Mouse (Mus musculus) stomach, embryonic 16.5 days (tissue): ENCODE measurements around the gene Wdr82. TPM values are rescaled to one million over a fixed set of nuclear protein-coding genes. Genes with fewer than 3 reads are reported as not detected.

Experiments used
- ATAC-seq: fragments of 200-750 bp; cut with Nextera tagmentation; 2 replicates; pipeline ENCODE4 v1.8.0; 2017; ENCODE audit warnings: moderate number of reproducible peaks, moderate TSS enrichment; ENCODE audit not compliant: insufficient read depth, low FRiP score
- H3K27ac ChIP-seq: fragments of 300-500 bp; sonication (generic); 2 replicates; pipeline ENCODE4 v1.5.1; 2014; ENCODE audit warnings: low read length
- H3K27me3 ChIP-seq: fragments of 300-500 bp; sonication (generic); 2 replicates; pipeline ENCODE4 v1.6.1; 2014; ENCODE audit warnings: low read length, control low read depth, mixed read lengths; ENCODE audit not compliant: control insufficient read depth, insufficient read depth
- H3K36me3 ChIP-seq: fragments of 300-500 bp; sonication (generic); 2 replicates; pipeline ENCODE4 v1.6.1; 2014; ENCODE audit warnings: low read length; ENCODE audit not compliant: control insufficient read depth, insufficient read depth
- H3K4me1 ChIP-seq: fragments of 300-500 bp; sonication (generic); 2 replicates; pipeline ENCODE4 v1.6.1; 2014; ENCODE audit warnings: low read length, control low read depth, mixed read lengths; ENCODE audit not compliant: control insufficient read depth, insufficient read depth
- H3K4me2 ChIP-seq: fragments of 300-500 bp; sonication (generic); 2 replicates; pipeline ENCODE4 v1.6.1; 2014; ENCODE audit warnings: low read depth, low read length, mixed read lengths
- H3K4me3 ChIP-seq: fragments of 300-500 bp; sonication (generic); replicated peaks from 2 replicates; pipeline ENCODE4 v1.5.1; 2014; ENCODE audit warnings: mild to moderate bottlenecking, low read length
- H3K9ac ChIP-seq: fragments of 300-500 bp; sonication (generic); 2 replicates; pipeline ENCODE4 v1.6.1; 2014; ENCODE audit warnings: low read length
- H3K9me3 ChIP-seq: fragments of 300-500 bp; sonication (generic); replicated peaks from 2 replicates; pipeline ENCODE4 v1.6.1; 2016; ENCODE audit warnings: low read length, control low read depth; ENCODE audit not compliant: control insufficient read depth
- WGBS: fragments of 180-500 bp; shearing (Covaris S2); extraction: QIAGEN DNeasy Blood & Tissue Kit; methylation state at CpG from one replicate; pipeline ENCODE4 v1.1.7; 2014; 5-methylcytosine and 5-hydroxymethylcytosine counted together
- polyA plus RNA-seq: library from polyadenylated mRNA; unstranded; fragments of >200 nt; fragmentation: Nextera tagmentation; extraction: Ambion mirVana; gene quantifications from 2 replicates; pipeline ENCODE4 v1.2.1, GENCODE M21; 2015

Wdr82 gene
- polyA plus RNA-seq, 1 experiment from 2014 or later: 16.1 TPM

GRCm38 (mm10) chr9:106199535-106200272, 29.0 kb downstream of the Wdr82 start, which contains the start of gene Ppm1m:
TSS of gene Ppm1m (minus strand) at chr9:106199746.
- no peak for ATAC-seq
- 51% methylated on average over 18 of the region's 18 CpGs for WGBS
- H3K4me1 ChIP-seq: peaks cover 27% of the 10 kb centered on the region
- H3K36me3 ChIP-seq: no peaks in the 10 kb centered on the region
- H3K27me3 ChIP-seq: no peaks in the 10 kb centered on the region
- H3K9ac ChIP-seq: peak within 1 kb of the TSS; percentile 84
- H3K4me3 ChIP-seq: peak within 1 kb of the TSS; percentile 66
- no peaks in the 10 kb centered on the region for H3K9me3 ChIP-seq
- H3K4me2 ChIP-seq: peak within 1 kb of the TSS; percentile 75
- peak within 1 kb of the TSS; percentile 46 for H3K27ac ChIP-seq

GRCm38 (mm10) chr9:106201895-106202294, 31.2 kb downstream of the Wdr82 start:
- Histone ChIP-seq H3K27ac (no peak overlapping the region), H3K4me3 (no peak overlapping the region), H3K4me2 (peak overlapping the region; percentile 50), H3K27me3 (no peaks in the 10 kb centered on the region), H3K9me3 (no peaks in the 10 kb centered on the region), H3K9ac (peak overlapping the region; percentile 69; the same call in 1 of the 2 replicates), H3K4me1 (peaks cover 28% of the 10 kb centered on the region), H3K36me3 (no peaks in the 10 kb centered on the region)
- ATAC-seq: no peak
- 86% methylated on average over 3 of the region's 3 CpGs for WGBS

- 2% methylated on average over 61 of the region's 61 CpGs for WGBS
- Histone ChIP-seq H3K27ac (peak within 1 kb of the TSS; percentile 59), H3K4me1 (peaks cover 23% of the 10 kb centered on the region), H3K36me3 (no peaks in the 10 kb centered on the region), H3K4me3 (peak within 1 kb of the TSS; percentile 62), H3K9me3 (no peaks in the 10 kb centered on the region), H3K4me2 (peak within 1 kb of the TSS; percentile 57), H3K27me3 (no peaks in the 10 kb centered on the region), H3K9ac (peak within 1 kb of the TSS; percentile 76)
- peak; percentile 91 for ATAC-seq
Measured at GRCm38 (mm10) chr9:106202819-106203636, 32.3 kb downstream of the Wdr82 start, which contains the start of gene Twf2. TSS of gene Twf2 (plus strand) at chr9:106203108.

GRCm38 (mm10) chr9:106203990-106204851, 33.5 kb downstream of the Wdr82 start:
- H3K9ac ChIP-seq: peak overlapping the region; percentile 76
- no peak for ATAC-seq
- H3K4me2 ChIP-seq: peak overlapping the region; percentile 57
- H3K4me3 ChIP-seq: peak overlapping the region; percentile 62
- peak overlapping the region; percentile 30; the same call in 1 of the 2 replicates for H3K27ac ChIP-seq
- WGBS: 64% methylated on average over 7 of the region's 7 CpGs
- H3K36me3 ChIP-seq: no peaks in the 10 kb centered on the region
- H3K4me1 ChIP-seq: peaks cover 22% of the 10 kb centered on the region
- H3K27me3 ChIP-seq: no peaks in the 10 kb centered on the region
- no peaks in the 10 kb centered on the region for H3K9me3 ChIP-seq

- H3K9ac ChIP-seq: no peak overlapping the region
- peaks cover 16% of the 10 kb centered on the region for H3K4me1 ChIP-seq
- ATAC-seq: no peak
- H3K4me3 ChIP-seq: no peak overlapping the region
- H3K36me3 ChIP-seq: no peaks in the 10 kb centered on the region
- no peaks in the 10 kb centered on the region for H3K9me3 ChIP-seq
- WGBS: 70% methylated on average over 7 of the region's 7 CpGs
- no peaks in the 10 kb centered on the region for H3K27me3 ChIP-seq
- no peak overlapping the region for H3K27ac ChIP-seq
- no peak overlapping the region for H3K4me2 ChIP-seq
Measured at GRCm38 (mm10) chr9:106205713-106206290, 35.1 kb downstream of the Wdr82 start.

GRCm38 (mm10) chr9:106206515-106206914, 35.8 kb downstream of the Wdr82 start:
- H3K4me1 ChIP-seq: peaks cover 17% of the 10 kb centered on the region
- no peak overlapping the region for H3K9ac ChIP-seq
- H3K9me3 ChIP-seq: no peaks in the 10 kb centered on the region
- H3K4me3 ChIP-seq: no peak overlapping the region
- no peak overlapping the region for H3K27ac ChIP-seq
- H3K27me3 ChIP-seq: no peaks in the 10 kb centered on the region
- WGBS: 81% methylated on average over 2 of the region's 2 CpGs
- H3K36me3 ChIP-seq: no peaks in the 10 kb centered on the region
- H3K4me2 ChIP-seq: no peak overlapping the region
- ATAC-seq: no peak

- 69% methylated on average over 5 of the region's 5 CpGs for WGBS
- Histone ChIP-seq H3K4me3 (no peak overlapping the region), H3K9ac (no peak overlapping the region), H3K27me3 (no peaks in the 10 kb centered on the region), H3K4me1 (peaks cover 19% of the 10 kb centered on the region), H3K27ac (no peak overlapping the region), H3K36me3 (no peaks in the 10 kb centered on the region), H3K9me3 (no peaks in the 10 kb centered on the region), H3K4me2 (no peak overlapping the region)
- ATAC-seq: no peak
Measured at GRCm38 (mm10) chr9:106208181-106208580, 37.5 kb downstream of the Wdr82 start.

- Histone ChIP-seq H3K4me2 (no peak overlapping the region), H3K36me3 (peaks cover 9% of the 10 kb centered on the region; the same call in 1 of the 2 replicates), H3K9ac (no peak overlapping the region), H3K4me1 (peaks cover 7% of the 10 kb centered on the region; the same call in 1 of the 2 replicates), H3K27me3 (no peaks in the 10 kb centered on the region), H3K9me3 (no peaks in the 10 kb centered on the region), H3K4me3 (no peak overlapping the region), H3K27ac (no peak overlapping the region)
- WGBS: 90% methylated on average over 4 of the region's 4 CpGs
- no peak for ATAC-seq
Measured at GRCm38 (mm10) chr9:106209954-106210353, 39.2 kb downstream of the Wdr82 start.
